Mouse (Mus musculus) mesoderm, embryonic 11.5 days (tissue): ENCODE measurements at regions not wholly inside any gene's neighbourhood (a gene's known extent, or its start where the extent isn't known, plus 50 kb on each side); places are given as distances from the start of the nearest gene placed in this dataset.

Experiments
- DNase-seq: peaks from one replicate; pipeline ENCODE4 v3.0.0-alpha.2; 2012; ENCODE audit warnings: low read depth, low spot score

GRCm38 (mm10) chr1:83728810-83729209 is 320.8 kb upstream of the Sphkap start:
- no peak for DNase-seq

- DNase-seq = no peak
These were observed 319.9 kb upstream of the Sphkap start for GRCm38 (mm10) chr1:83727938-83728337.

GRCm38 (mm10) chr1:83727215-83727614 is 319.2 kb upstream of the Sphkap start:
- peak; percentile 83 for DNase-seq

GRCm38 (mm10) chr1:83723096-83723495 is 315.1 kb upstream of the Sphkap start:
- no peak for DNase-seq

GRCm38 (mm10) chr1:83720166-83720565 is 312.2 kb upstream of the Sphkap start:
- no peak for DNase-seq

GRCm38 (mm10) chr1:83717056-83717455 is 309.1 kb upstream of the Sphkap start:
- DNase-seq = peak; percentile 58

GRCm38 (mm10) chr1:83701696-83702404 is 293.9 kb upstream of the Sphkap start:
- no peak for DNase-seq

GRCm38 (mm10) chr1:83697422-83697821 is 289.4 kb upstream of the Sphkap start:
- peak; percentile 27 for DNase-seq

GRCm38 (mm10) chr1:83685221-83685620 is 277.2 kb upstream of the Sphkap start:
- no peak for DNase-seq

- no peak for DNase-seq
These were observed 257.3 kb upstream of the Sphkap start for GRCm38 (mm10) chr1:83665326-83665725.

- no peak for DNase-seq
These were observed 254.1 kb upstream of the Sphkap start for GRCm38 (mm10) chr1:83661808-83662802.

- no peak for DNase-seq
These were observed 245.7 kb upstream of the Sphkap start for GRCm38 (mm10) chr1:83653661-83654060.

- no peak for DNase-seq
These were observed 237.6 kb upstream of the Sphkap start for GRCm38 (mm10) chr1:83645606-83646005.

- no peak for DNase-seq
These were observed 234.7 kb upstream of the Sphkap start for GRCm38 (mm10) chr1:83642656-83643055.

GRCm38 (mm10) chr1:83636051-83636450 is 228.1 kb upstream of the Sphkap start:
- DNase-seq = no peak

GRCm38 (mm10) chr1:83631798-83632197 is 223.8 kb upstream of the Sphkap start:
- no peak for DNase-seq

GRCm38 (mm10) chr1:83631394-83631793 is 223.4 kb upstream of the Sphkap start:
- no peak for DNase-seq

GRCm38 (mm10) chr1:83587258-83587657 is 179.3 kb upstream of the Sphkap start:
- DNase-seq = no peak

- DNase-seq = no peak
These were observed 175.0 kb upstream of the Sphkap start for GRCm38 (mm10) chr1:83583041-83583440.

- DNase-seq = no peak
These were observed 162.0 kb upstream of the Sphkap start for GRCm38 (mm10) chr1:83569991-83570390.

- no peak for DNase-seq
These were observed 160.7 kb upstream of the Sphkap start for GRCm38 (mm10) chr1:83568746-83569145.

- no peak for DNase-seq
These were observed 143.6 kb upstream of the Sphkap start for GRCm38 (mm10) chr1:83551617-83552016.

GRCm38 (mm10) chr1:83535461-83535860 is 127.5 kb upstream of the Sphkap start:
- DNase-seq = no peak
